Mouse (Mus musculus) E14TG2a.4 (cell line): ENCODE data around the gene Tgm2.

Experiments
- H3K27me3 ChIP-seq: 2 replicates; pipeline ENCODE4 v1.6.1; 2014; ENCODE audit warnings: low read length, control low read depth; ENCODE audit not compliant: insufficient read depth
- H3K36me3 ChIP-seq: 2 replicates; pipeline ENCODE4 v1.6.1; 2014; ENCODE audit warnings: low read length, control low read depth; ENCODE audit not compliant: insufficient read depth
- H3K4me1 ChIP-seq: replicated peaks from 2 replicates; pipeline ENCODE4 v1.6.1; 2014; ENCODE audit warnings: low read depth, low read length, control low read depth
- H3K4me3 ChIP-seq: replicated peaks from 2 replicates; pipeline ENCODE4 v1.5.1; 2014; ENCODE audit warnings: mild to moderate bottlenecking, low read length
- H3K9me3 ChIP-seq: 2 replicates; pipeline ENCODE4 v1.6.1; 2014; ENCODE audit warnings: low read length, control low read depth
- CTCF ChIP-seq: conservative IDR thresholded peaks from 2 replicates; pipeline ENCODE4 v1.5.1; 2014; ENCODE audit warnings: low read length
- NANOG ChIP-seq: IDR thresholded peaks from 2 replicates; pipeline ENCODE4 v1.6.1; 2014; ENCODE audit warnings: borderline replicate concordance, low read length, mixed read lengths
- POU5F1 ChIP-seq: IDR thresholded peaks from 2 replicates; pipeline ENCODE4 v1.6.1; 2014; ENCODE audit warnings: low read length, borderline replicate concordance

Tgm2 gene

GRCm38 (mm10) chr2:158105605-158106004, 40.6 kb downstream of the Tgm2 start:
- TF ChIP-seq NANOG (no peak), POU5F1 (no peak), CTCF (no peak)
- H3K27me3 ChIP-seq: no peaks in the 10 kb centered on the region
- H3K4me1 ChIP-seq: peaks cover 19% of the 10 kb centered on the region
- H3K4me3 ChIP-seq: no peak overlapping the region
- H3K36me3 ChIP-seq: no peaks in the 10 kb centered on the region
- no peaks in the 10 kb centered on the region for H3K9me3 ChIP-seq

GRCm38 (mm10) chr2:158104966-158105365, 41.3 kb downstream of the Tgm2 start:
- Histone ChIP-seq H3K9me3 (no peaks in the 10 kb centered on the region), H3K4me3 (no peak overlapping the region), H3K36me3 (no peaks in the 10 kb centered on the region), H3K27me3 (no peaks in the 10 kb centered on the region), H3K4me1 (peaks cover 19% of the 10 kb centered on the region)
- TF ChIP-seq CTCF (no peak), POU5F1 (no peak), NANOG (no peak)

- Histone ChIP-seq H3K9me3 (no peaks in the 10 kb centered on the region), H3K36me3 (no peaks in the 10 kb centered on the region), H3K27me3 (no peaks in the 10 kb centered on the region), H3K4me1 (no peaks in the 10 kb centered on the region), H3K4me3 (no peak overlapping the region)
- TF ChIP-seq POU5F1 (no peak), NANOG (no peak), CTCF (no peak)
Observed at GRCm38 (mm10) chr2:158101768-158102167, 44.5 kb downstream of the Tgm2 start.

GRCm38 (mm10) chr2:158099537-158099936, 46.7 kb downstream of the Tgm2 start:
- no peaks in the 10 kb centered on the region for H3K9me3 ChIP-seq
- H3K27me3 ChIP-seq: no peaks in the 10 kb centered on the region
- no peaks in the 10 kb centered on the region for H3K36me3 ChIP-seq
- TF ChIP-seq NANOG: no peak
- no peak for TF ChIP-seq POU5F1
- TF ChIP-seq CTCF: no peak
- H3K4me1 ChIP-seq: peaks cover under 1% of the 10 kb centered on the region
- H3K4me3 ChIP-seq: no peak overlapping the region

- no peaks in the 10 kb centered on the region for H3K9me3 ChIP-seq
- H3K4me1 ChIP-seq: peaks cover 9% of the 10 kb centered on the region
- no peaks in the 10 kb centered on the region for H3K36me3 ChIP-seq
- TF ChIP-seq CTCF (no peak), NANOG (no peak), POU5F1 (no peak)
- no peaks in the 10 kb centered on the region for H3K27me3 ChIP-seq
- H3K4me3 ChIP-seq: no peak overlapping the region
Observed at GRCm38 (mm10) chr2:158098730-158099129, 47.5 kb downstream of the Tgm2 start.

- Histone ChIP-seq H3K4me3 (no peak overlapping the region), H3K36me3 (no peaks in the 10 kb centered on the region), H3K4me1 (peaks cover 15% of the 10 kb centered on the region), H3K9me3 (no peaks in the 10 kb centered on the region), H3K27me3 (no peaks in the 10 kb centered on the region)
- TF ChIP-seq CTCF (no peak), NANOG (no peak), POU5F1 (no peak)
Observed at GRCm38 (mm10) chr2:158097071-158097470, 49.2 kb downstream of the Tgm2 start.

- Histone ChIP-seq H3K9me3 (no peaks in the 10 kb centered on the region), H3K27me3 (no peaks in the 10 kb centered on the region), H3K36me3 (no peaks in the 10 kb centered on the region), H3K4me1 (peaks cover 15% of the 10 kb centered on the region), H3K4me3 (no peak overlapping the region)
- TF ChIP-seq POU5F1 (no peak), NANOG (no peak)
Observed at GRCm38 (mm10) chr2:158094846-158095245, 51.4 kb downstream of the Tgm2 start.

GRCm38 (mm10) chr2:158094300-158094699, 51.9 kb downstream of the Tgm2 start:
- H3K4me1 ChIP-seq: peaks cover 15% of the 10 kb centered on the region
- no peaks in the 10 kb centered on the region for H3K36me3 ChIP-seq
- no peaks in the 10 kb centered on the region for H3K9me3 ChIP-seq
- no peak overlapping the region for H3K4me3 ChIP-seq
- H3K27me3 ChIP-seq: no peaks in the 10 kb centered on the region
- TF ChIP-seq CTCF (no peak), POU5F1 (no peak), NANOG (no peak)

- Histone ChIP-seq H3K4me1 (peaks cover 15% of the 10 kb centered on the region), H3K36me3 (no peaks in the 10 kb centered on the region), H3K27me3 (no peaks in the 10 kb centered on the region), H3K4me3 (no peak overlapping the region), H3K9me3 (no peaks in the 10 kb centered on the region)
- no peak for TF ChIP-seq NANOG
Observed at GRCm38 (mm10) chr2:158093345-158093744, 52.9 kb downstream of the Tgm2 start.

- Histone ChIP-seq H3K27me3 (no peaks in the 10 kb centered on the region), H3K4me1 (peaks cover 15% of the 10 kb centered on the region), H3K9me3 (no peaks in the 10 kb centered on the region), H3K4me3 (no peak overlapping the region), H3K36me3 (no peaks in the 10 kb centered on the region)
- TF ChIP-seq POU5F1 (no peak), NANOG (no peak), CTCF (no peak)
Observed at GRCm38 (mm10) chr2:158090096-158090495, 56.1 kb downstream of the Tgm2 start.
